Mouse (Mus musculus): ENCODE data around the gene Gm20388. TPM values are rescaled to one million over a fixed set of nuclear protein-coding genes. Genes with fewer than 3 reads are reported as not detected.
A peak's percentile ranks its signal among the peaks of the same experiment; 100 is the strongest.

Gene Gm20388
- polyA plus RNA-seq, 1 experiment = not detected

DNA sequence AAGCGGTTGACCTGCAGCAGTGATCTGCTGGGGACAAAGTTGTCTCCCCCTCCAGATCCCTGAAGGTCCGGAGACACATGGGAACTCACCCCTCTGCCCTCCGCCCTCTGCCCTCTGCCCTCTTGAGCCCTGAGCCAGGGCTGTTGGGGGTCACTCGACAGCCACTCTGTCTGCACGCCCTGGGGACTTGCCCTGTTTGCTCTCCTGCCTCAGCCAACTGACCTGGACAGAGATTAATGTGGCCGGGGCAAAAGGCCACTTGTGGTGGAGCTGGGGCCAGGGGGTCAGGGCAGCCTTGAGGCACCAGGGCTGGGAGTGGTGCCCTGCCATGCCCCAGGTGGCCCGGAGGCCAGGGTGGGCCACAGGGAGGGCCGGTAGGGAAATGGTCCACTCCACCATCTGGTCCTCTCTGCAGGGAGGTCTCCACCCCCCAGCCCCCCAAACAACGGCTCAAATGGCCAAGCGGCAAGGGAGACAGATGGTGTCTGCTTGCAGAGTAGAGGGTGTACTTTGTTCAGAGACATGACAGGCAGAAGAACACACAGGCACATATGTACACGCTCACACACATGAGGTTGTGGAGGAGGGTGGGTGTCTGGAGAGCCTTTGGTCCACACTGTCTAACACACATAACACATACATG is 498.9 kb downstream of the Gm20388 start:
- 89% methylated on average over 11 of the region's 11 CpGs for WGBS
- Histone ChIP-seq H3K4me3 (ENCODE audit: insufficient read depth, low read depth, low read length) (no peak overlapping the region), H3K4me1 (ENCODE audit: control insufficient read depth, insufficient read depth, low read length) (peaks cover 58% of the 10 kb centered on the region), H3K27ac (ENCODE audit: insufficient read depth, low read depth, low read length) (no peak overlapping the region)
- TF ChIP-seq CTCF (IDR thresholded peaks at IDR 0.05; ENCODE audit: insufficient read depth, low read depth, low read length) (no peak), POLR2A (IDR thresholded peaks at IDR 0.05; ENCODE audit: insufficient read depth, low read depth, low read length) (no peak)

DNA sequence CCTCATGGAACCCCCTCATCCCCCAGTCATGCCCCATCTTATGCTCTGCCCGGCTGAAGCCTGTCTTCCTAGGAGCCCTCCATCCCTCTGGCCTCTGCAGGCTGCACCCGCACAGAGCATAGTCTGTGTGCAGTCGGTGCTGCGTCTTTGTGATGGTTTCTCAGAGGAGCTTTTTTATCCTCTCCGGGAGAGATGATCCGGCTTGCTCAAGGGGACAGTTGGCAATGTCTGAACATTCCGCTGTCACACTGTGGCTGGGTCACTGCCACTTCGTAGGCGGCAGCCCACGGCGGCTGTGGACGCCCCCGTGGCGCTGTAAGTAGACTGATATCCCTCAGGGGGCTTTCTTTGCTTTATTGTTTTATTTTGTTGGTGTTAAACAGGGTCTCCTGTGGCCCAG is 500.4 kb downstream of the Gm20388 start:
- H3K27ac ChIP-seq (ENCODE audit: insufficient read depth, low read depth, low read length) = no peak overlapping the region
- H3K4me1 ChIP-seq (ENCODE audit: control insufficient read depth, insufficient read depth, low read length) = peaks cover 63% of the 10 kb centered on the region
- TF ChIP-seq POLR2A (IDR thresholded peaks at IDR 0.05; ENCODE audit: insufficient read depth, low read depth, low read length) = no peak
- no peak for TF ChIP-seq CTCF (IDR thresholded peaks at IDR 0.05; ENCODE audit: insufficient read depth, low read depth, low read length)
- no peak overlapping the region for H3K4me3 ChIP-seq (ENCODE audit: insufficient read depth, low read depth, low read length)
- 66% methylated on average over 14 of the region's 14 CpGs for WGBS

DNA sequence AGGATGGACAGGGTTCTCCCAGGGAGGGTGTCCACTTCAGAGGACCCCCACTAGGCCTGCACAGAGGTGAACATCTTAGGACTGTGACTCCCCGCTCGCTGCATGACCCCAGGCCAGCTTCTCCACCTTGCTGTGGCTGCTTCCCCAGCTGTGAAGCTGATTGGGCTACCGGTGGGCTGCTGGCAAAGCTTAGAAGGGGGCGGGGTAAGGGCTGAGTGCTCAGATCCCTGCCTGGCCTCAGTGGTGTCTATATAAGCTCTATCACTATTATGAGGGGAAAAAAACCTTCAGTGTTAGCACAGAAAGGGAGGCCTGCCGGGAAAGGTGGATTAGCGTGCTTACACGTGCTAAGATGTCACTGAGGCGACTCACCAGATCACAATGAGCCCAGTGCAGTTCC is 501.2 kb downstream of the Gm20388 start:
- TF ChIP-seq CTCF (IDR thresholded peaks at IDR 0.05; ENCODE audit: insufficient read depth, low read depth, low read length) = no peak
- TF ChIP-seq POLR2A (IDR thresholded peaks at IDR 0.05; ENCODE audit: insufficient read depth, low read depth, low read length) = no peak
- H3K4me3 ChIP-seq (ENCODE audit: insufficient read depth, low read depth, low read length) = no peak overlapping the region
- H3K4me1 ChIP-seq (ENCODE audit: control insufficient read depth, insufficient read depth, low read length) = peaks cover 71% of the 10 kb centered on the region
- WGBS = 84% methylated on average over 8 of the region's 8 CpGs
- no peak overlapping the region for H3K27ac ChIP-seq (ENCODE audit: insufficient read depth, low read depth, low read length)

DNA sequence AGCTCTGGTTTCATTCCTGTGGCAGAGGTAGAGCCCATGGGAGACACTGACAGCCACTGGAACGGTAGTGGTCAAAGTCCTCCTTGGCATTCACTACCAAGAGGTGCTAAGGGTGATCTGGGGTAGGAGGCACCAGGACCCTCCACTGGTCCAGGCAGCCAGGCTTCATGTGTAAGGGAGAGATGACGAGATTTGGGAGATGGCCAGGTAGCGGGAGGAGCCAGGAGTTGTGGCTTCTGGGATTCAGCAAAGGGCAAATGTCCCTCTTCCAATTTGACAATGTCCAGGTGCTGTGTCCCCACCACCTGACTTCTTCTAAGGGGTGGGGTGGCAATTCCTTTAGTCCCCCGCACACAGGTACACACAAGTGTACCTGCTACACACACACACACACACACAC is 501.7 kb downstream of the Gm20388 start:
- H3K4me3 ChIP-seq (ENCODE audit: insufficient read depth, low read depth, low read length) = no peak overlapping the region
- 93% methylated on average over 4 of the region's 4 CpGs for WGBS
- H3K27ac ChIP-seq (ENCODE audit: insufficient read depth, low read depth, low read length) = no peak overlapping the region
- peaks cover 75% of the 10 kb centered on the region for H3K4me1 ChIP-seq (ENCODE audit: control insufficient read depth, insufficient read depth, low read length)
- TF ChIP-seq POLR2A (IDR thresholded peaks at IDR 0.05; ENCODE audit: insufficient read depth, low read depth, low read length) = no peak
- TF ChIP-seq CTCF (IDR thresholded peaks at IDR 0.05; ENCODE audit: insufficient read depth, low read depth, low read length) = no peak

DNA sequence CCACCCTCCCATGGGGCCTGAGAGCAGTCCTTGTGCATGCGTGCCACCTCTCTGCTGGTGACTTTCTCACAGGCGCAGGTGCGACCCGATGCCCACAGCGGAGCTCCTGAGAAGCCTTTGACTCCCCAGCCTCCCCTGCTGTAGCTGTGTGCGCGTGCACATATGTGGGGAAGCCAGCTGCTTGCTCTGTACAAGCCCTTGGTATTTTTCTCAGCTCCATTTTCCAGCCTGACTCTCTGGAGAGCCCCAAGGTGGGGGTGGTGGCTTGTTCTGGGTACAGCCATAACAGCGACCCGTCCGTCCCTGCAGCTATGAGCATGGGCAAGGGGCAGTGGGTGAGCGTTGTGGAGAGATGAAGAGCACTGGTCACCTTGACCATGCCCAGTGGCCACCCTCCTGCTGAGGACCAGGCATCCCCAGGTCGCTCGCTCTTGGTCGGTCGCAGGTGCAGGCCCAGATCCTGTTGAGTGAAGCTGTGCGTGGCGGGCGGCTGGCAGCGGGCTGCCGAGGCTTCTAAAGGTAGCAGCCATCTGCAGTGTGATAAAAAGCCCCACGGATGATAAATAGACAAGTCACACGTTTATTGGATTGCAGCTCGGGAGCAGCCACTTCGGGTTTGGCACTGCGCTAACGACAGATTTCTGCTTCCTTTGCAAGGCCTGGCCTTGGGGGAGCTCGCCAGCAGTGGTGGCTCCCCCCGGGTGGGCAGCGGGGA is 502.4 kb downstream of the Gm20388 start:
- Histone ChIP-seq H3K4me1 (ENCODE audit: control insufficient read depth, insufficient read depth, low read length) (peaks cover 73% of the 10 kb centered on the region), H3K4me3 (ENCODE audit: insufficient read depth, low read depth, low read length) (no peak overlapping the region), H3K27ac (ENCODE audit: insufficient read depth, low read depth, low read length) (no peak overlapping the region)
- TF ChIP-seq CTCF (IDR thresholded peaks at IDR 0.05; ENCODE audit: insufficient read depth, low read depth, low read length) (no peak), POLR2A (IDR thresholded peaks at IDR 0.05; ENCODE audit: insufficient read depth, low read depth, low read length) (no peak)
- 66% methylated on average over 29 of the region's 29 CpGs for WGBS

DNA sequence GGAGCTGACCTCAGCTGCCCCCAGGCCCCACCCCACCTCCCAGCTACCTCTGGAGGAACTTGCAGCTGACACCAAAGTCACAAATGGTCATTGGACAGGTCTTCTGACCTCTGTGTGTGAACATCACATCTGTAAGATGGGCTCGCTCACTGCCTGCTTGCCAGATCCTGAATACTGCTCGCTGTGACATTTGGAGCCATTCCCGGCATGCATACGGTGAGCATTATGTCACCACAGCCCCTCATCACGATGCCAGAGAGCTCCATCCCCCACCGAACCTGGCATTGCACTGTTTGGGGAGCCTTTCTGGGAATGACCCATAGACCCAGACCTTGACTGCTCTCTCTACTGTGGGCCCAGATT is 503.0 kb downstream of the Gm20388 start:
- Histone ChIP-seq H3K4me3 (ENCODE audit: insufficient read depth, low read depth, low read length) (no peak overlapping the region), H3K27ac (ENCODE audit: insufficient read depth, low read depth, low read length) (no peak overlapping the region), H3K4me1 (ENCODE audit: control insufficient read depth, insufficient read depth, low read length) (peaks cover 69% of the 10 kb centered on the region)
- 65% methylated on average over 6 of the region's 6 CpGs for WGBS
- TF ChIP-seq POLR2A (IDR thresholded peaks at IDR 0.05; ENCODE audit: insufficient read depth, low read depth, low read length) (no peak), CTCF (IDR thresholded peaks at IDR 0.05; ENCODE audit: insufficient read depth, low read depth, low read length) (no peak)

DNA sequence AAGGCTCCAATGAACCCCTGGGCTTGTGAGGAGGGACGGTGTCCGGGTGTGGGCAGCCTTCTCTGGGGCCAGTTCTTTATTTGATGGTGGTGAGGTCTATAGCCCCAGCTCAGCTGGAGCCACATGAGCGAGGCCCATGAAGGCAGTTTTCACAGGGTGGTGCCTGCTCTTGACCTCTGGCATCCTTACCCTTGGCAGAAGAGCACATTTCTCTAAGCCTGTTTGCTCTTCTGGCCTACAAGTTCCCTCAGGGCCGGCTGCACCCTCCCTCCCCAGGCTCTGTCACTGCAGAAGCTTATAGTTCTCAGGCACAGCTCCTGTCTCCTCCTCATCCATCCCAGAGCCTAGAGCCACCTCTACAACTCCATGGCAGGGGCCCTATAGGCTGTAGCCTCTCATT is 503.6 kb downstream of the Gm20388 start:
- TF ChIP-seq CTCF (IDR thresholded peaks at IDR 0.05; ENCODE audit: insufficient read depth, low read depth, low read length) (no peak), POLR2A (IDR thresholded peaks at IDR 0.05; ENCODE audit: insufficient read depth, low read depth, low read length) (no peak)
- no peak overlapping the region for H3K4me3 ChIP-seq (ENCODE audit: insufficient read depth, low read depth, low read length)
- no peak overlapping the region for H3K27ac ChIP-seq (ENCODE audit: insufficient read depth, low read depth, low read length)
- H3K4me1 ChIP-seq (ENCODE audit: control insufficient read depth, insufficient read depth, low read length) = peaks cover 71% of the 10 kb centered on the region
- WGBS = 91% methylated on average over 4 of the region's 4 CpGs

DNA sequence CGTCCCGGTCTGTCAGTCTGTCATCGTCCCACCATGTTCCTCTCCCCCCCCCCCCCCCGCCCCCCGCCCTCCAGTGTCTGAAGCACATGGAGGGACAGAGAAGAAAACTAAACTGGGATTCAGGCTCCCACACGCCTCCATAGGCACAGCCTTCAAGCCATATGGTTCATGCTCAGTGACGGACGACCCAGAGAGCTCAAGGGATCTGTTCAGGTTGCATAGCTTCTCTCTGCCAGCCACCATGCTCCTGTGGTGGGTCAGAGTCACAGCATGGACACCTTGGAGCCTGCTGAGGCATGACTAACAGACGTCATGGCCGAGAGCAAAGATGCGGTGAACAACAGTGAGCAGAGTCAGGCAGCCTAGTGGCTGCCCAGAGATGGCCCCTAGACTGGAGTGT is 504.8 kb downstream of the Gm20388 start:
- peaks cover 83% of the 10 kb centered on the region for H3K4me1 ChIP-seq (ENCODE audit: control insufficient read depth, insufficient read depth, low read length)
- 82% methylated on average over 11 of the region's 11 CpGs for WGBS
- H3K27ac ChIP-seq (ENCODE audit: insufficient read depth, low read depth, low read length) = no peak overlapping the region
- TF ChIP-seq CTCF (IDR thresholded peaks at IDR 0.05; ENCODE audit: insufficient read depth, low read depth, low read length) (no peak), POLR2A (IDR thresholded peaks at IDR 0.05; ENCODE audit: insufficient read depth, low read depth, low read length) (no peak)
- no peak overlapping the region for H3K4me3 ChIP-seq (ENCODE audit: insufficient read depth, low read depth, low read length)

DNA sequence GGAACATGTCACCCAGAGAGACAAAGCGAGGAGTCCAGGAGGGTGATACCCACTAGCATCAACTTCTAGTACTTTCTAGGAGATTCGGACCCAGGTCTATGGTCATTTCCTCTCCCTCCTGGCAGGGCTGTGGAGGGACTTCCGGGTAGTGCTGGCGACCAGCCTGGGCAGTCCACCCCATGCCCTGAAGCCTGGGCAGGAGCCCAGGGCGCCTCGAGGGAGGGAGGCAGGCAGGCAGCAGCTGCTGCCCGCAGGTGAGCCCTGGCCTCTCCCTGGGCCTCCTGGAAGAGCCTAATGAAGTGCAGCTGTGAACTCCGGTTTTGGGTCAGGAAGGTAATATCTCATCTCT is 505.5 kb downstream of the Gm20388 start:
- TF ChIP-seq POLR2A (IDR thresholded peaks at IDR 0.05; ENCODE audit: insufficient read depth, low read depth, low read length) (no peak), CTCF (IDR thresholded peaks at IDR 0.05; ENCODE audit: insufficient read depth, low read depth, low read length) (no peak)
- WGBS = 63% methylated on average over 8 of the region's 8 CpGs
- Histone ChIP-seq H3K27ac (ENCODE audit: insufficient read depth, low read depth, low read length) (peak overlapping the region; percentile 41), H3K4me3 (ENCODE audit: insufficient read depth, low read depth, low read length) (no peak overlapping the region), H3K4me1 (ENCODE audit: control insufficient read depth, insufficient read depth, low read length) (peaks cover 84% of the 10 kb centered on the region)

Measured in olfactory bulb, adult 2 months (tissue).